Mouse (Mus musculus) ES-Bruce4 (cell line): ENCODE measurements around the gene Wdfy1. TPM values are rescaled to one million over a fixed set of nuclear protein-coding genes. Genes with fewer than 3 reads are reported as not detected.

Experiments
- H3K27ac ChIP-seq: 2 replicates; pipeline ENCODE4 v1.5.1; 2012; ENCODE audit warnings: low read length, inconsistent platforms; ENCODE audit not compliant: insufficient read depth
- H3K27me3 ChIP-seq: 2 replicates; pipeline ENCODE4 v1.6.1; 2012; ENCODE audit warnings: mild to moderate bottlenecking, low read length, inconsistent platforms; ENCODE audit not compliant: control insufficient read depth, poor library complexity, insufficient read depth, severe bottlenecking
- H3K36me3 ChIP-seq: 2 replicates; pipeline ENCODE4 v1.6.1; 2012; ENCODE audit warnings: inconsistent platforms, mild to moderate bottlenecking, low read length, moderate library complexity; ENCODE audit not compliant: control insufficient read depth, poor library complexity, insufficient read depth, severe bottlenecking
- H3K4me1 ChIP-seq: one replicate; pipeline ENCODE4 v1.8.1; 2011; ENCODE audit warnings: low read length; ENCODE audit not compliant: control insufficient read depth, insufficient read depth
- H3K4me3 ChIP-seq: 2 replicates; pipeline ENCODE4 v1.5.1; 2011; ENCODE audit warnings: low read depth, mild to moderate bottlenecking, low read length
- H3K9ac ChIP-seq: 2 replicates; pipeline ENCODE4 v1.6.1; 2012; ENCODE audit warnings: low read depth, mild to moderate bottlenecking, inconsistent platforms; ENCODE audit not compliant: poor library complexity, severe bottlenecking
- H3K9me3 ChIP-seq: replicated peaks from 2 replicates; pipeline ENCODE4 v1.6.1; 2012; ENCODE audit warnings: mild to moderate bottlenecking, low read length, inconsistent platforms; ENCODE audit not compliant: control insufficient read depth, poor library complexity, insufficient read depth, severe bottlenecking
- CTCF ChIP-seq: IDR thresholded peaks from one replicate; pipeline ENCODE4 v1.8.1; 2011; ENCODE audit warnings: low read depth, low read length
- EP300 ChIP-seq: IDR thresholded peaks from 2 replicates; pipeline ENCODE4 v1.6.1; 2011; ENCODE audit warnings: low read depth, low read length; ENCODE audit not compliant: insufficient read depth
- POLR2A ChIP-seq: IDR thresholded peaks from one replicate; pipeline ENCODE4 v1.8.1; 2011; ENCODE audit warnings: low read length; ENCODE audit not compliant: insufficient read depth
- polyA plus RNA-seq: library from polyadenylated mRNA; stranded (reverse); fragments of >200 nt; gene quantifications from 2 replicates; pipeline ENCODE4 v1.2.4, GENCODE M21; 2011; ENCODE audit warnings: low read depth; ENCODE audit not compliant: missing spikeins, insufficient read depth, insufficient read length

The Wdfy1 gene
- polyA plus RNA-seq, 1 experiment, result 23.0 TPM

- no peaks in the 10 kb centered on the region for H3K9me3 ChIP-seq
- H3K36me3 ChIP-seq, result no peaks in the 10 kb centered on the region
- H3K4me3 ChIP-seq, result no peak overlapping the region
- no peaks in the 10 kb centered on the region for H3K4me1 ChIP-seq
- no peak overlapping the region for H3K27ac ChIP-seq
- no peak for TF ChIP-seq POLR2A
- no peak for TF ChIP-seq CTCF
- no peak for TF ChIP-seq EP300
- H3K9ac ChIP-seq, result no peak overlapping the region
- no peaks in the 10 kb centered on the region for H3K27me3 ChIP-seq
Observed at GRCm38 (mm10) chr1:79752714-79753340, 23.1 kb downstream of the Wdfy1 start.

DNA sequence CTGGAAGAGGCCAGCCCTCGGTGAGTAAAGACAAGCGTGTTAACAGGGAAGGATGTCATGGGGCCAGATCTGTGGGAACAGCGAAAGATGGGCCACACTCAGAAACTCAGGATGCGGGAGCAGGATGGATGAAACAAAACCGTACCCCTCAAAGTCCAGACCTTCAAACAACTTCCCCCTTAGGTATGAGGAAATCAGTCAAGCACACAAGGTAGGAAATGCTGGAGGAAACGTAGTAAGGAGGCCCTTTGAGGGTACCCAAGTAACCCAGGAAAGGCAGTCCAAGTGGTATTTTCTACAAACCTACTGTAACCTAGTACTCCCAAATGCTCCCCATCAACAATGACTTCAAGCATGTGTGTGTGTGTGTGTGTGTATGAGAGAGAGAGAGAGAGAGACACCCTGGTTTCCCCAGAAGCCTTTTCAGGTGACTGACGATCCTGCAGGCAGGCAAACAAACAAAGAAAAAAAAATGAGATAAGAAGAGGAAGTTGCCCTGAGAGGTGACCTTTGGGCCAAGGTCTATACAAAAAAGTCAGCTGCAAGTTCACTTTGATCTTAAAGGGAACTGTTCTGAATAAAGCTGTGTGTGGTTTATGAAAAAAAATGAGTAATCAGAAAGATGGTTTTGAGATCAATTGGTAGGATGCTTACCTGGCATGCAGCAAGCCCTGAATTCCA lies 23.8 kb downstream of the Wdfy1 start:
- H3K9ac ChIP-seq, result no peak overlapping the region
- no peaks in the 10 kb centered on the region for H3K4me1 ChIP-seq
- H3K27ac ChIP-seq, result no peak overlapping the region
- no peaks in the 10 kb centered on the region for H3K36me3 ChIP-seq
- H3K4me3 ChIP-seq, result no peak overlapping the region
- H3K9me3 ChIP-seq, result no peaks in the 10 kb centered on the region
- no peak for TF ChIP-seq POLR2A
- TF ChIP-seq EP300, result no peak
- no peak for TF ChIP-seq CTCF
- H3K27me3 ChIP-seq, result no peaks in the 10 kb centered on the region

DNA sequence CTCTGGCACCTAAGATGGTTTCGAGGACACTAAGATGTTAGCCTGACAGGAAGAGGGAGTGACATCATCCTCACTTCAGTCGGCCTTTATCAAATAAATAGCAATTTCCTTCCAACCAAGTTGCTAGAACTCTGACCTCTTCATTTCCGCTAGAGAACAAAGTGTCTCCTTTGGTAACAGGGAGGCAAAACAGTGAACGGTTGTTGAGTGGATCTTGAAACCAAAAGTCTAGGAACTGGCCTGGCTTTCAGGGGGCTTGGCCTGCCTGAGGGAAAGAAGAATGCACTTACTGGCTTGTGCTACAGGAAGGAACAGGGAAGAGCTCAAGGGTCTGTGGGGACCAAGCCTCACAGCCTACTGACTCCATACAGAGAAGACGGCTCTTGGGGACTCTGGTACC lies 24.8 kb downstream of the Wdfy1 start:
- H3K9ac ChIP-seq, result no peak overlapping the region
- no peaks in the 10 kb centered on the region for H3K4me1 ChIP-seq
- H3K9me3 ChIP-seq, result no peaks in the 10 kb centered on the region
- no peak overlapping the region for H3K4me3 ChIP-seq
- no peaks in the 10 kb centered on the region for H3K27me3 ChIP-seq
- H3K36me3 ChIP-seq, result no peaks in the 10 kb centered on the region
- no peak for TF ChIP-seq CTCF
- no peak overlapping the region for H3K27ac ChIP-seq

GRCm38 (mm10) chr1:79746056-79746455 lies 29.9 kb downstream of the Wdfy1 start:
- H3K9me3 ChIP-seq, result no peaks in the 10 kb centered on the region
- no peaks in the 10 kb centered on the region for H3K36me3 ChIP-seq
- H3K4me3 ChIP-seq, result no peak overlapping the region
- no peaks in the 10 kb centered on the region for H3K4me1 ChIP-seq
- no peak overlapping the region for H3K27ac ChIP-seq
- no peak overlapping the region for H3K9ac ChIP-seq
- no peaks in the 10 kb centered on the region for H3K27me3 ChIP-seq
- TF ChIP-seq EP300 (no peak), POLR2A (no peak), CTCF (no peak)

- H3K4me1 ChIP-seq, result no peaks in the 10 kb centered on the region
- no peak overlapping the region for H3K4me3 ChIP-seq
- H3K36me3 ChIP-seq, result no peaks in the 10 kb centered on the region; the same call in 1 of the 2 replicates
- H3K27ac ChIP-seq, result no peak overlapping the region
- TF ChIP-seq POLR2A, result no peak
- TF ChIP-seq CTCF, result no peak
- no peak for TF ChIP-seq EP300
- H3K27me3 ChIP-seq, result no peaks in the 10 kb centered on the region
- no peak overlapping the region for H3K9ac ChIP-seq
- no peaks in the 10 kb centered on the region for H3K9me3 ChIP-seq
Observed at GRCm38 (mm10) chr1:79743385-79743784, 32.6 kb downstream of the Wdfy1 start.

GRCm38 (mm10) chr1:79742949-79743348 lies 33.0 kb downstream of the Wdfy1 start:
- Histone ChIP-seq H3K27me3 (no peaks in the 10 kb centered on the region), H3K9ac (no peak overlapping the region), H3K9me3 (no peaks in the 10 kb centered on the region; the same call in 1 of the 2 replicates), H3K27ac (no peak overlapping the region), H3K4me1 (no peaks in the 10 kb centered on the region), H3K4me3 (no peak overlapping the region), H3K36me3 (no peaks in the 10 kb centered on the region; the same call in 1 of the 2 replicates)
- TF ChIP-seq CTCF (no peak), EP300 (no peak), POLR2A (no peak)
